Mouse (Mus musculus): ENCODE data around the gene Rmi1. TPM values are rescaled to one million over a fixed set of nuclear protein-coding genes. Genes with fewer than 3 reads are reported as not detected.
"Not testable (repeated sequence)": the region's sequence is repeated elsewhere in the genome, so short reads cannot be mapped to it uniquely, and the experiment has no call there.

Gene Rmi1
- polyA plus RNA-seq, 1 experiment = 16.8 TPM

DNA sequence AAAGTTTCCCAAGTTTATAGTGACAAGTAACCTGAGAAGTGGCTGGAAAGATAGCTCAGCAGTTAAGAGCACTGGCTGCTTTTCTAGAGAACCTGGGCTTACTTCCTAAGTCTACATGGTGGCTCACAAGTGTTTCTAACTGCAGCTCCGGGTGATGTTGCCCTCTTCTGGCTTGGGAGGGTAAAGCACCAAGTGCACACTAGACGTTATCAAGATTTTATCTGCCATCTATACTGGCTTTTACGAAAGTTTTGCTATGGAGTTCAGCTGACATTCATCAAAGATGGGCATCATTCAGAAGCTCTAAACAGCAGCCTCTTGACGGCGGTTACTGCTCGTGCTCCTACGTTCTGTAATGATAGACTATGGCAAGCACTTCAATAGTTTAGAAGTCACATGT is 14.1 kb upstream of the Rmi1 start:
- WGBS = 20% methylated on average over 7 of the region's 7 CpGs
- Histone ChIP-seq H3K27ac (ENCODE audit: insufficient read depth, low read length) (no peak overlapping the region), H3K4me1 (ENCODE audit: control insufficient read depth, insufficient read depth, low read length) (no peaks in the 10 kb centered on the region), H3K27me3 (ENCODE audit: control insufficient read depth, insufficient read depth, low read length) (no peaks in the 10 kb centered on the region), H3K4me3 (replicated peaks; ENCODE audit: insufficient read depth, low read depth, low read length) (no peak overlapping the region)
- peak; percentile 52 to 61 for DNase-seq
- TF ChIP-seq POLR2A (IDR thresholded peaks at IDR 0.05; ENCODE audit: borderline replicate concordance, insufficient read depth, low read length) (no peak), CTCF (IDR thresholded peaks at IDR 0.05; ENCODE audit: borderline replicate concordance, insufficient read depth, low read depth, low read length) (peak; percentile 77)

DNA sequence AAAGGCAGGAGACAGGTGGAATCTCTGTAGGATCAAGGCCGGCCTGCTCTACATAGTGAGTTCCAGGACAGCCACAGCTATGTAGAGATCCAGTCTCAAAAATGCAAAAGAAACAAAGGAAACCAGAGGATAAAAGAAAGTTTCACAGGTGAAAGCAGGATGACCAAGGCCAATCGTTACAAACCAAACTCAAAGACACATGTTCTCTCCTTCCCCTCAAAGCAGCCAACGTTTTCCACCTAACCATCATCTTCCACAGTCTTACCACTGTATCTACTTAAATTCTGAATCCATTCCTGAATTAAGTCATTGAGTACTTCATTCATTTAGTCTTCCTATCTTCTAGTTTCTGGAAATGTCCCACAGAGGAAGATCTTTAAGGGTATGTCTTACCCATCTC is 13.7 kb upstream of the Rmi1 start:
- no peak for DNase-seq
- Histone ChIP-seq H3K4me3 (replicated peaks; ENCODE audit: insufficient read depth, low read depth, low read length) (no peak overlapping the region), H3K27ac (ENCODE audit: insufficient read depth, low read length) (no peak overlapping the region), H3K4me1 (ENCODE audit: control insufficient read depth, insufficient read depth, low read length) (no peaks in the 10 kb centered on the region), H3K27me3 (ENCODE audit: control insufficient read depth, insufficient read depth, low read length) (no peaks in the 10 kb centered on the region)
- WGBS = 50% methylated on average over 3 of the region's 3 CpGs
- TF ChIP-seq CTCF (IDR thresholded peaks at IDR 0.05; ENCODE audit: borderline replicate concordance, insufficient read depth, low read depth, low read length) (no peak), POLR2A (IDR thresholded peaks at IDR 0.05; ENCODE audit: borderline replicate concordance, insufficient read depth, low read length) (no peak)

DNA sequence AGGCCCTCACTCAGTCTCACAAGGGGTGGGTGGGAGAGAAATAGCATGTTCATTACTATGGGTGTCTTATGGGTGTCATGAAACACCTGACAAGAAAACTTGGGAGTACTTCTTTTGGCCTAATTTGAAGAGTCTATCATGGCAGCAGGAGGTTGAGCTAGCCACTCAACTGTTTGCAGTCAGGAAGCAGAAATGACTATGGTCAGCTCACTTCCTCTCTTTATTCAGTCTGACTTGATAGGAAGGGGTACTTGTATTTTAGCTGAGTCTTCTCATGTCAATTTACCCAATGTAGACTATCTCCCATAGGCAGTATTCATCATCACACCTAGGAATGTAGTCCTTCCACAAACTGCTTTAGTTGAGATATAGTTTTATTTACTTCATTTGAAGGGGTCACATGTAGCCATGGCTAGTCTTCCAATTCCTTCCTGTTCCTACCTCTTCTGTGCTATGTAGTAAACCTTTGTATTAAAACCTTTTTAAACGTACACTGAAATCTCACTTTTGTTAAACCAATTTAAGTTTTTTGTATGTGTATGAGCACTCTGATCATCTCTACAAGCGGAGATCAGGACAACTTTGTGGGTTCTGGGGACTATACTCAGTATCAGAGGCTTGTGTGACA is 12.6 kb upstream of the Rmi1 start:
- H3K27ac ChIP-seq (ENCODE audit: insufficient read depth, low read length) = no peak overlapping the region
- H3K4me3 ChIP-seq (replicated peaks; ENCODE audit: insufficient read depth, low read depth, low read length) = no peak overlapping the region
- H3K4me1 ChIP-seq (ENCODE audit: control insufficient read depth, insufficient read depth, low read length) = no peaks in the 10 kb centered on the region
- no peak for DNase-seq
- TF ChIP-seq CTCF (IDR thresholded peaks at IDR 0.05; ENCODE audit: borderline replicate concordance, insufficient read depth, low read depth, low read length) (no peak), POLR2A (IDR thresholded peaks at IDR 0.05; ENCODE audit: borderline replicate concordance, insufficient read depth, low read length) (no peak)
- WGBS = 80% methylated on average over 2 of the region's 2 CpGs
- no peaks in the 10 kb centered on the region for H3K27me3 ChIP-seq (ENCODE audit: control insufficient read depth, insufficient read depth, low read length)

DNA sequence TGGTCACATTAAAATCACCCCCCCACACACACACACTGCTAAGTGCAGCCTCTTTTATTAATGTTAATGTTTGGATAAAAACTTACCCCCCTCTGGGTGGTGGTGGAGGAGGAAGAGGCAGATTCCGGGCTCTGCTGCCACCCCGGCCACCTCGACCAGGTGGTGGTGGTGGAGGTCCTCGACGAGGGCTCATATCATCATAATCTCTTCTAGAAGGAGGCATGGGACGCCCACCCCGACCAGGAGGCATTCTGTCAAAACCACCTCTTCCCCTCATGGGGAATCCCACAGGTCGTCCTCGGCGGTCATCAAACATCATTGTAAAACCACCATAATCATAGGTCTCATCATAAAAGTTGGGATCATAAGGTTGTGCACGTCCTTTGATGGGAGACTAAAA is 7.7 kb upstream of the Rmi1 start:
- WGBS = 79% methylated on average over 11 of the region's 11 CpGs
- H3K27ac ChIP-seq (ENCODE audit: insufficient read depth, low read length); H3K27me3 ChIP-seq (ENCODE audit: control insufficient read depth, insufficient read depth, low read length); H3K4me3 ChIP-seq (replicated peaks; ENCODE audit: insufficient read depth, low read depth, low read length); H3K4me1 ChIP-seq (ENCODE audit: control insufficient read depth, insufficient read depth, low read length); DNase-seq: not testable (repeated sequence)

DNA sequence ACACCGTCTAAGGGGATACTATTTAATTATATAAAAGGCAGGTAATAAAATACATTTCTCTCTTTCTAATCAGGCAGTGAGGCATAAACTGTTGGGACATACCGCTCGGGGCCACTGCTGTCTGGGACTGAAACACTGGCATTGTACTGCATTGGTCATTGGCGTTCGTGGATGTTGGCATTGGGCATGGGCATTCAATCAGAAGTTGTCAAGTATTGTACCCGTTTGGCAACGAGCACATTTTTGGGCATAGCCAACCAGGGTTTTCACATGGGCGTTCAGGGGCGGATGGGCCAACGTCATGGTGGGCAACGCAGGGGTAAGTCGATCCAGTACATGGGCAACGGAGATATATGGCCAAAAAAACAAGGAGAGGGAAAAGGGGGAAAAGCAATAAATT is 4.4 kb upstream of the Rmi1 start:
- WGBS = 28% methylated on average over 13 of the region's 13 CpGs
- no peaks in the 10 kb centered on the region for H3K4me1 ChIP-seq (ENCODE audit: control insufficient read depth, insufficient read depth, low read length)
- peak in 1 of 2 experiments; percentile 25 for DNase-seq
- no peak for TF ChIP-seq CTCF (IDR thresholded peaks at IDR 0.05; ENCODE audit: borderline replicate concordance, insufficient read depth, low read depth, low read length)
- no peak for TF ChIP-seq POLR2A (IDR thresholded peaks at IDR 0.05; ENCODE audit: borderline replicate concordance, insufficient read depth, low read length)
- no peak overlapping the region for H3K27ac ChIP-seq (ENCODE audit: insufficient read depth, low read length)
- H3K4me3 ChIP-seq (replicated peaks; ENCODE audit: insufficient read depth, low read depth, low read length) = no peak overlapping the region
- H3K27me3 ChIP-seq (ENCODE audit: control insufficient read depth, insufficient read depth, low read length) = no peaks in the 10 kb centered on the region

DNA sequence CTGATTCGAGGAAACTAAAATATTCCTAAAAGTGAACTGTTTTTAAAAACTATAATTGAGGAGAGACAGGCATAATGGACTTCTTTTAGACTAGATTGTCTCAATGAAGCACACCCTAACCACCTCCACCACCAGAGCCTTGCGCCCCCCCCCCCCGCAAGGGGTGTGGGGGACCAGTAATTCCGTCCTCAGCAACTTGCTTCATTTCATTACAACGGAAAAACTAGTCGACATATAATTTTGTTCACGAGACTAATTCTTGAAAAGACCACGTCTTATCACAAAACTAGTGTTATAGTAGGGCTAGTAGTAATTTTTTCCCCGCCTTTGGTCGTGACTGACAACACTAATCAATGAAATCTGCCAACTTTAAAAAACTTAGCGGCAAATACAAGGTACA is 1.5 kb upstream of the Rmi1 start:
- no peak for TF ChIP-seq POLR2A (IDR thresholded peaks at IDR 0.05; ENCODE audit: borderline replicate concordance, insufficient read depth, low read length)
- TF ChIP-seq CTCF (IDR thresholded peaks at IDR 0.05; ENCODE audit: borderline replicate concordance, insufficient read depth, low read depth, low read length) = no peak
- no peak overlapping the region for H3K27ac ChIP-seq (ENCODE audit: insufficient read depth, low read length)
- H3K27me3 ChIP-seq (ENCODE audit: control insufficient read depth, insufficient read depth, low read length) = no peaks in the 10 kb centered on the region
- DNase-seq = no peak
- H3K4me1 ChIP-seq (ENCODE audit: control insufficient read depth, insufficient read depth, low read length) = no peaks in the 10 kb centered on the region
- H3K4me3 ChIP-seq (replicated peaks; ENCODE audit: insufficient read depth, low read depth, low read length) = peak overlapping the region; percentile 81
- WGBS = under 1% methylated on average over 11 of the region's 11 CpGs

DNA sequence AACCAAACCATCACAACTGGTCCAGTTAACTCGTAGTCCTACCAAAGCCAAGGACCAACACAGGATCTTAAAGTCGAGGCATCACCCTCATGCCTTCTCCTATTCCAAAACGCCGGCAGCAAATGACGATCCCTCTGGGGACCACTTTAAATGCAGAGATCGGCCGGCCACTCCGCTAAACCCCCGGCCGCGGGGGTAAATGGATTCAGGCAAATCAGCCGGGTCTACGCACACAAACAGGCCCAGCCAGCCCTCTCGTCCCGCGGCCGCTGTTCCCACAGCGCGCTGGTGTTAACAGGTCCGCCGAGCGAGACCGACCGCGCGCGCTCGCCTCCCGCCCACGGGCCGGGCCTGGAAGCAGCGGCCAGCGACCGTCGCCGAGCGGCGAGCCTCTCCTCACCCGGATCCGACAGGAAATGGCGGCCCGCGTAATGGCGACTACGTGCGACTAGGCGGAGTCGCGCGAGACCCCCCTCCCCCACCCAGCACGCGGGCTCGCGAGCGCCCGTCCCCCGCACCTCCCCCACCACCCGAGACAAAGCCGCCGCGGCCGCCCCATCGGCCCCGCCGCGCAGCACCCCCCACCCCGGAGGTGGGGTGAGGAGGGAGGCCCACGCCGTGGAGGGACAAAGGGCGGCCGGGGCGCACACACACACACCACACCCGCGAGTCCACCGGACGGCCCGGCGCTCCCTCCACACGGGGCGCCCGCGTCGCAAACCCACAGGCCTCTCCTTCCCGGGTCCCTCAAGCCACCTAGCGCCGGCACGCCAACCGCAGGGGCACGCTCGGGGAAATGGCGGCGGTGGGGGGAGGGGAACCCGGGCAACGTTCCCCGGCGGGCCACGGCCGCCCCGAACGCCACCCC is 679 bp upstream of the Rmi1 start:
- Histone ChIP-seq H3K4me3 (replicated peaks; ENCODE audit: insufficient read depth, low read depth, low read length) (peak overlapping the region; percentile 81), H3K4me1 (ENCODE audit: control insufficient read depth, insufficient read depth, low read length) (no peaks in the 10 kb centered on the region), H3K27ac (ENCODE audit: insufficient read depth, low read length) (peak overlapping the region; percentile 76), H3K27me3 (ENCODE audit: control insufficient read depth, insufficient read depth, low read length) (no peaks in the 10 kb centered on the region)
- TF ChIP-seq CTCF (IDR thresholded peaks at IDR 0.05; ENCODE audit: borderline replicate concordance, insufficient read depth, low read depth, low read length) = no peak
- no peak for TF ChIP-seq POLR2A (IDR thresholded peaks at IDR 0.05; ENCODE audit: borderline replicate concordance, insufficient read depth, low read length)
- DNase-seq = peak in 1 of 2 experiments; percentile 74
- WGBS = under 1% methylated on average over 94 of the region's 100 CpGs

DNA sequence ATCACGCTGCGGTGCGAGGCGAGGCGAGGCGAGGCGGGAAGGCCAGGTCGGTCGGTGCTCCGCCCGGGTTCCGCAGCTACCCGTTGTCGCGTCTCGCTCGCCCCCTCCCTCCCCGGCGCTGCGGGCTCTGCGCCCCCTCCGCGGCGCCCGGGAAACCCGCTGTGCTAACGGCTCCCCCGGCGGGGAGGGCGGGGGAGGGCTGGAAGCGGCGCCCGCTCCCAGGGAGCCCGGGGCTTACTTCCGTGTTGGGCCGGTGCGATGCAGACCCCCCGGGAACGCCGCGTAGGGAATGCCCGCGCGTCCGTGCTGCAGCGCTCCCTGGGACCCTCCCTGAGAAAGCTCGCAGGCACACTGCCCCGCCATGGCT is 679 bp downstream of the Rmi1 start:
- Histone ChIP-seq H3K27ac (ENCODE audit: insufficient read depth, low read length) (peak overlapping the region; percentile 73), H3K27me3 (ENCODE audit: control insufficient read depth, insufficient read depth, low read length) (no peaks in the 10 kb centered on the region), H3K4me1 (ENCODE audit: control insufficient read depth, insufficient read depth, low read length) (no peaks in the 10 kb centered on the region), H3K4me3 (replicated peaks; ENCODE audit: insufficient read depth, low read depth, low read length) (peak overlapping the region; percentile 81)
- WGBS = under 1% methylated on average over 47 of the region's 48 CpGs
- DNase-seq = no peak
- TF ChIP-seq POLR2A (IDR thresholded peaks at IDR 0.05; ENCODE audit: borderline replicate concordance, insufficient read depth, low read length) (no peak), CTCF (IDR thresholded peaks at IDR 0.05; ENCODE audit: borderline replicate concordance, insufficient read depth, low read depth, low read length) (no peak)

DNA sequence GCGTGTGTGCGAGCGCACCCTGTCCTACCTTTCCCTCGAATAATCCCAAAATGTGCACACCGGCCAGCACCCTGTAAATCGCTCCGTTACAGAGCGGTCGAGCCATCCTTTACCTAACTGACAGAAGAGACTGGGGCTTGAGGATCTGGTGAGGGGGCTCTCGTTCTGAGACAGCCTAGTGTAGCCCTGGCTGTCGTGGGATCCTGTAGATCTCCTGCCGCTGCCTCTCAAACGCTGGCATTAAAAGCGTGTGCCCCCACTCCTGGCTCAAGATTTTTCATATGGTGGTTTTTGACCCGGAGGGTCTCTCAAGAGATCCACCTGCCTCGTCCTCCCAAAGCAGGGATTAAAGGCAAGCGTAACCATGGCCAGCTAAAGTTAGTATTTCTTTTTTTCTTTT is 1.2 kb downstream of the Rmi1 start, which contains the start of gene Hnrnpk:
TSS of gene Hnrnpk (minus strand) at position 101 of the 400 bp plus-strand sequence.
- 7% methylated on average over 17 of the region's 17 CpGs for WGBS
- not testable (repeated sequence) for H3K4me1 ChIP-seq (ENCODE audit: control insufficient read depth, insufficient read depth, low read length); H3K27me3 ChIP-seq (ENCODE audit: control insufficient read depth, insufficient read depth, low read length); DNase-seq
- Histone ChIP-seq H3K27ac (ENCODE audit: insufficient read depth, low read length) (peak within 1 kb of the TSS; percentile 98), H3K4me3 (replicated peaks; ENCODE audit: insufficient read depth, low read depth, low read length) (peak within 1 kb of the TSS; percentile 81)

Data from cerebellum, adult 2 months (tissue).